Mouse (Mus musculus) ES-CJ7 (cell line): ENCODE results near the gene Rin2.
A peak's percentile ranks its signal among the peaks of the same experiment; 100 is the strongest.
"Not testable (repeated sequence)": the region's sequence is repeated elsewhere in the genome, so short reads cannot be mapped to it uniquely, and the experiment has no call there.

Source experiments
- DNase-seq: peaks from one replicate; pipeline ENCODE4 v3.0.0; 2011; ENCODE audit warnings: low read depth, low spot score

Gene Rin2

DNA sequence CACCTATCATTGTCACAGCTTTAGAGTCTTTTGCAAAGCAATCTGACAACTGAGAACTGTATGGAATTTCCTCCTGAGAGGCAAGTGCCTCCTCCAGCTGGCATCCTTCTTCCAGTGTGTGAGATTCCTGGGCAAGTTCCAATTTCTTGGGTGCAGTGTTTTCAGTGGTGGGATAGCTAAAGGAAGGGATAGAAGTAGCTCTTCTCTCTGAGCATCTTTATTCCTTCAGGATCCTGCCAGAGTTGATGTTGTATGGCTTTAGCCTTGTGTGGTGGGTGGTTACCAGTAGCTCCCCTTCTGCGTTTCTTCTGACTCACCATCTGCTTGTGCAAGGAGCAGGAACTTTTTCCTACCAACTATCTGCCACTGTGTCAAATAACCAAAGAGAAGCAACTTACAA, 9.1 kb downstream of the Rin2 start:
- DNase-seq = no peak

DNA sequence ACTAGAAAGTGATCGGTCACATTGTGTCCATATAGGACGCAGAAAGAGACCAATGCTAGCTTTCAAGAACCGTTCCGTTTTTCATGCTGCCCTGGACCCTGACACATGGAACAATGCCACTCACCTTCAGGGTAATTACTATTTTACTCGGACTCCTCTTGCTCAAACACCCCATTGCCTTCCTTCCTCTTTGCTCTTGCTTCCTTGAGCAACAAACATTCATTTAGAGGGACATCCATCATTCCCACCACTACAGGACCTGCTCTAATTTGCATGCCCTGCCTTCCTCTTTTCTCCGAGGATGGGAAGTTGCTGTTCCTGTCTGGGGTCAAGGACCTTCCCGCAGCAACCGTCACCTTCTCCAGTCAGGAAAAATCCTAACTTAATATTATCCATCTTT, 9.9 kb downstream of the Rin2 start:
- no peak for DNase-seq

DNA sequence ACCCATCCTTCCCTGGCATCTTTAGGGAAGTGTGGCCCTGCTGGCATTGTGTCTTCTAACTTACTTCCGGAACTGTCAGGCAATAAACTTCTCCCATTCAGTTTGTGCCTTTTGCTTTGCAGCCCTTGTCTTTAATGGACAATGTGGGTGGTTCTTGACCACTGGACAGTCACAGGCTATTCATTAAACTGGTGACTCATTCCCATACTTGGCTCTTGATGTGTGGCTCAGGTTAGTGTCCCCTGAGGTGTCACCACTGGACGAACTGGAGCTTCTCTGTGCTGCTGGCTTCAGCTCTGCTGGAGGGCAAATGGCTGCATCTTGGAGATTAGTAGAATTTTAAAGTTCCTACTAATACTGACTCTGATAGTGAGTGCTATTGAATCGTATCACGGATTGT, 11.0 kb downstream of the Rin2 start:
- no peak for DNase-seq

DNA sequence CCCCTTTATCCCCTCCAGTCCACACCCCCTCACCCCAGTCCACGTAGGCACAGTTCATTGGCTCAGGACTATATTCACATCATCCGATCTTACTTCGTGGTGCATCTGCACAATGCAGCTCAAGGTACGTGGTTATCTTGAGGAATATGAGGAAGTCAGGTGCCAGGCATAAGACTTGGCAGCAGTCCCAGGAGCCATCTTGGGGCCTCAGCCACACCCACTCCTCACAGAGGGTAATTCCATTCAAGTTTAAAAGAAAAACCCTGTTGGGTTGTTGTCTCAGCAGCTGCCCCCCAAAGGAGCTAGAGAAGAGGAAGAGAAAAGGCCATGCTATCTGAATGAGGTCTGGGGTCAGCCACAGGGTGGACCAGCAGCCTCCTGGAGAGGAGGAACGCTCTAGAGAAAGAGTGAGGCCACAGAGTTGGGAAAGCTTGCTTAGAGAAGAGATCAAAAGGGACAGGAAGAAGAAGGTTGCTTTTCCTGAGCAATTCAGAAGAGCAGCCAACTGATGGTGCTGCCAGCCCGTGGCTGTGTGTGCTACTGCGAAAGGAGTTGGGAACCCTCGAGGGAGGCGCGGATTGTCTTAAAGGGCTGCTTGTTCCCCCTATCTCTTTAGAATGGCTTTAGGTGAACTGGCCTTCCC, 16.5 kb downstream of the Rin2 start:
- DNase-seq = no peak

DNA sequence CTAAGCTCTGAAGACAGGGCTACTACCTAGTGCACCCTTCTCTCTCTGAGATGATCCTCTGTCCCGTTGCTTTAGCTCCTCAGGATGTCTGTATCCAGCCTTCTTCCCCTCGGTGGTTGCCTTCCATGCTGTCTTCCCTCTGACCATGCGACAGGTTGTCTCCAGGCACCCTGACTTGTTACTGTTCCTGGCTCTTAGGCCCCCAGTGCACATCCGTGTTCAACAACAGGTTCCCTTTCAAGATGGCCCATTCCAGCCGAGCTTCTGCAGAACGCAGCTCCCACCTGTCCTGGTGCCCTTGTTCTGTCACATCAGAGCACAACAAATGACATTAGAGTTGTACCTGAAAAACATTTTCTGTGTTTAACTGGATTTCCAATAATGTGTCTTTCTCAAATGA, 22.1 kb downstream of the Rin2 start:
- no peak for DNase-seq

GRCm38 (mm10) chr2:145699414-145700071, 24.5 kb downstream of the Rin2 start:
- DNase-seq = peak; percentile 68

- DNase-seq = no peak
These were observed 25.4 kb downstream of the Rin2 start for GRCm38 (mm10) chr2:145700237-145700985.

DNA sequence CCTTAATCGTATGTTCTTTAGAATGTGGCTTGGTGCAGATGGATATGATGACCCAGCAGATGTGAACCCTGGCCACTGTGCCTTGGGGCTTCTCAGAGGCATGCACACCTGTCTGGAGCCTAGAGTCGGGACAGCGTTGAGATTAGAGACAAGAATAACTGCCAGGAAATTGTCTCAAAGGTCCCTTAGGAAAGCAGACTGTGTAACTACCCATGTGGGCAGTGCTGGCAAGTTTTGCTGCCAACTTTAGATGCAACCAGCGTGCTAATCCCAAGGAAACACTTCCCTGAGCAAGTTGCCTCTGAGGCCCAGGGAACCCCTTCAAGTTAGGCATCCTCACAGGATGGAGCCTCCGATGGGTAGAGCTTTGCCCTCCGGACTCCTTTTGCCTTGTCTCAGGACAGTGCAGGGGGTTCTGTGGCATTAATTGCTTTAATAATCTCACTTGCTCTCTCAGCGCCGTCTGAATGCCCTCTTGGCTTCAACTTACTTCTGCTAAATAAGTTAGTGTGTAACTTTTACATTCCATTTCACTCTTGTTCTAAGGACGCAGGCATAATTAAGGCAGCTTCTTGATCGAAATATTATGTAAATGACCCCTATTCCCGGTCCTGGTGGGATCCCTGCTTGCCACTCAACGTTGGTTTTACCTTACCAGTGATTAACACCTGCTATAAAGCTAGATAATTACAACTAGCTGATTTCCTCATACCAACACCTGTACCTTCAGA, 26.8 kb downstream of the Rin2 start:
- no peak for DNase-seq

DNA sequence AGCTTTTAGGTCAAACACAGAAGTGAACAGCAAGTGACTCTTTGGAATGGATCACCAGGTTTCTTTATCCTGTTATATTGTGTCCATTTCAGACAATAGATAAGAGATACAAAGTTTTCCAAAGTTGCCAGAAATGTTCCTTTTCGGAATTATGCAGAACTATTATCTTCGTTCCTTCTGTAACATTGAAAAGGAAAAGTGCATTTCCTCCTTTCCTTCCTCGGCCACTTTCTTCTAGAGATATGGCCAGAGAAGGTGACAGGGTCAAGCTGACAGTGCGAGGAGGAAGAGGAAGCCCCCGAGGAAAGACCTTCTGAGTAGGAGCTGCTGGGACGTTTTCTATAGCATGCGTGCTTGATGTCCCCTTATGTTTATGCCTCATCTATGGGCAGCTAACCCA, 29.7 kb downstream of the Rin2 start:
- no peak for DNase-seq

DNA sequence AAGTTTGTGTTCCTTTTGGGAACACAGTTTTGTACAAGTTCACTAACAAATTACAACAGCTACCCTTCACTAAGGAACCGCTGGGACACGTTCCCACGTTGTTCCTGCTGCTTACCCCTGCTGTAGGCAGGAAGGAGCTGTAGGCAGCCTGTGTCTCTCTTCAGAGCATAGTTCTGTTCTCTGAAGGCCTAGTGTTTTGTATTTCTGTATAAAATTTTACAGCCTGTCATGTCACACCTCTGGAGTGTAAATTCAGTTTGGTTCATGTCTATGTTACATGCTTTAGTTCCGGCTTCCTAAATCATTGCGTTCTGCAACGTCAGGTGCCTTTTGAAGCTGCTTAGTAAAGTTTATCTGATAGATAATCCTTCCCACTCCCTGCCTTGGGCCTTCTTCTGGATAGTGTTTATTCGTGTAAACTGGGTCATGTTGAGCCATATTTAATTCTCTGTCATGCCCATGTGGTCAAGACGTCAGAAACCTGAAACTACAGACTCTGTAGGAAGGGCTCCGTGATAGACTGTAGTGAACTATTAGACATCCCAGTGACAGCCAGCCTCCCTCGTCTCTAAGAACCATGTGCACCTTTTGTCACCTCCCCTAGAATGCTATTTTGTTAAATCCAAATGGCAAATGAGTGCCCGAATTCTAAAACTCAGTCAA, 34.8 kb downstream of the Rin2 start:
- no peak for DNase-seq

GRCm38 (mm10) chr2:145711512-145711911, 36.5 kb downstream of the Rin2 start:
- DNase-seq = no peak

DNA sequence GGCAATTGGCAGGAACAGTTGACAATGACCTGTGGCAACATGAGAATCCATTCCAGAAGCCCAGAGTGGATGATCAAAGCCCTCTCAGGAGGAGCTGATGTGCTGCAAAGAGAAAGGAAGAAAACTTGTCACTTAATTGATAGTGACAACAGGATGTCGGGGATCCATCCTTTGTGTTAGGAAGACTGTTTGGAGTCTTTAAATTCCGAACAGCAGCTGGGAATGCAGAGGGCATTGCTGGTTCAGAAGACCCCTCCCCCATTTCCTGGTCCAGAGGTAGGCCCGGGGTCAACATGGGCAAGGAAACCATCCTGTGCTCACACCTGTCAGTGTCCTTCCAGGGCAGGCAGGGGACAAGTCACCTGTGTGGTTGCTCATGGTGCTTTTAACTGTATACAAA, 37.0 kb downstream of the Rin2 start:
- DNase-seq = no peak

GRCm38 (mm10) chr2:145717539-145717938, 42.5 kb downstream of the Rin2 start:
- no peak for DNase-seq

- DNase-seq = no peak
These were observed 43.7 kb downstream of the Rin2 start for GRCm38 (mm10) chr2:145718624-145719183.

DNA sequence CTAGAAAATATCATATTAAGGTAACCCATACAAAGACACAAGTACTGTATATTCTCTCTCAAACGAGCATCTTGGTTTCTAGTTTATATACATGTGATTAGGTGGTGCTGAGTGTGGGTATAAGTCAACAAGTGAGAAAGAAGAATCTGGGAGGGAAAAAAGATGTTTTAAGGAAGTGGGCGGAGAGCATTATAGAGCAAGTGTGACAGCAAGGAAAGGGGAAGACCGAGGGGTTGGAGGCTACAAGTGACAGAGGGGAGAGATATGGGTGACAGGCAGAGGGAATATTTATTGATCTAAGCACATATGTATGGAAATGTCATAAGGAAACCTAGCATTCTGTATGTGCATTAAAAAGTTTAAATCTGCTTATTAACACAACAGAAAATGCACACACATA, 45.1 kb downstream of the Rin2 start:
- DNase-seq = no peak

DNA sequence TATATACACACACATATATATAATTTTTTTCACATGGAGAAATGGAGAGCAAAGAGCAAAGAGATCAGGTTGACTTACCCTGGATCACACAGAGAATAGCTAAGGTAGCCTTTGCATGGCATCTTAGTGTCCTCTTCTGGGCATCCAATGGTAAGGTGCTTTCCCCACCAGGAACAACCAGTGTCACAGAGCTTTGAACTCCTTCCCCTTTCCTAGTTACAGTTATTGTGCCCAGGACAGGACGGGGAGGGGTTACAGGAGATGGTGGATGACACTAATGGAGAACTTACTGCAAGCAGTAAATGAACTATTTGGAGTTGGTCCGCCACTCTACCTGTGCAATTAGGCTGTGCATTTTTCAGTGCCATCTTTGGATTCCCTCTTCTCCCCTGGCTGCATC, 45.7 kb downstream of the Rin2 start:
- DNase-seq = no peak

- DNase-seq = not testable (repeated sequence)
These were observed 47.3 kb downstream of the Rin2 start for GRCm38 (mm10) chr2:145722304-145722703.

DNA sequence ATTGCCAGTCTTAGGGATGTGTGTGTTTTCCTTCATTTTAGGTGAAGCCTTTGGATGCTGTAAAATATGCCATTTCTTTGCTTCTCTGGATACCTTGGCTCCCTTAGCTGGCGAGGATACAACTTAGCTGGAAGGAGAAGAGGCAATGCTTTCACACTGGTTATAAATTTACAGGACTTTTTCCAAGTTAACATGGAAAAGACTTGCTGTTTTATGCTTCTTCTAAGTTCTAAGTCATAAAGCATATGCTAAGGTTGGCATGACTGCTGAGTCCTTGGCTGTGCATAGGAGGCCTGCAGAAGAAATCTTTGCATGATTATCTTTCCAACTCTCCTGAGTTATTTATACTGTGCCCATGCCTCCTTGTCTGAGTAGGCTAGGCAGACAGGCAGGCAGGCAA, 49.3 kb downstream of the Rin2 start:
- DNase-seq = no peak

DNA sequence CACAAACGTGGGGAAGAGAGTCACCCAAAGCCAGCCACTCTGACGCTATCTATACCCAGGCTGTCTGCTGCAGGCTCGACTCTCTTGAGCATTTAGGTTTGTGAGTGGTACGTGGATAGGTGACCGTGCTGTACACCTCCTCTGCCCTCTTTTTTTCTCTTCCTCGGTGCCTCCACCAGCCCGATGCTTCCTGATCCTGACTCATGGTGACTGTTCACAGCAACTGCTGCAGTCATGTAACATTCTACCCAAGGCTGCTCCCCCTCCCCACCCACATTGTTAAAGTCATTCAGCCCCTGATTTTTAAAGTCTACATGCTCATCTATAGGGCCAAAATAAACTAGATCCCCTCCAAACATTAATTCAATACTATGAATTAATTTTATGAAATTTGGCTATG, 54.4 kb downstream of the Rin2 start:
- no peak for DNase-seq

DNA sequence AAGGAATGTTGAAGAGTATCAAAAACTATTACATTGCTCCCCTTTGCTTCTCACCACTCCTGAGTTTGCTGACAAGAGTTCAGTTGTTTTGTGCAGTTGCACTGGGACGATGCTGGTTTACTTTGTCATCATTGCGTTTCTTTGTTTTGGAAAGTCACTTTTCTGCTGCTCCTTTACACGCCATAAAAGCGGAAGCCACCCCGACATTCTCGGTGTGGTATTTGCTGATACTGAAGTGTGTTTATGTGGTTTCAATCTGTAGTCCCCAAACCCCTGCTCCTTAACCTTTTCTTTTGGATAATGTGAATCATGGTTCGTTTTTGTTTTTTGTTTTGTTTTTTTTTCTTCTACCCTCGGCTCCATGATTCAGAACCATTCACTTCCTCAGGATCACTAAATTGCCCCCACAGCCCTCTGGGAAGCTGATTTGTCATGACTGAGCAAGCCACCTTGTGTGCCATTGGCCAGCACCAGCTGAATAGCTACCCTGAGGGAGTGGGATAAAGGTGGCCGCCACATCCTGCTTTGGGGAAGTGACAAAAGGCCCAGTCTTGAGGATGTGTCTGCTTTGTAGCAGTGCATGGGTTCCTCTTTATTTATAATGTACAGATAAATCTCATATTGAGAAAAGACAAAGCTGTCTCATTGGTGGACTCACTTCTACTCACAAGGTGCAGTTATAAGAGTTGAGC, 55.3 kb downstream of the Rin2 start:
- no peak for DNase-seq

DNA sequence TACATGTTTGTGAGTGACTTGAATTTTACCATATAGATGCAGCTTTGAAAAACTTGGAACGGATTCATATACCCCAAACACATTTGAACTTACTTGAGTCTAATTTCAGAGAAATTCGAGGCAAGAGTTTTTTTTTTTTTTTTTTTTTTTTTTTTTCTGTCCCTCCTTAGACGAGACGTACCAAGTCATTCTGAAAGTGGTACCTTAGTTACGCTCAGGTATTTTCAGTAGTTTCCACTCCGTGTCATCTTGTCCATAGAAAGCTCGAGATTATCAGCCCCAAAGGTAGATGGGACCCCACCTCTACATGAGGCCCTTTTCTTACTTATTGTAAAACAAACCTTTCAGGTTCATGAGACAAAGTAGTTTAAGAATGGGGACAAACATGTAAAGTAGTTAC, 55.9 kb downstream of the Rin2 start:
- no peak for DNase-seq
